Mouse (Mus musculus) adrenal gland, postnatal 4 days (tissue): ENCODE data around the gene Ciart. TPM values are rescaled to one million over a fixed set of nuclear protein-coding genes. Genes with fewer than 3 reads are reported as not detected.
"Not testable (repeated sequence)": the region's sequence is repeated elsewhere in the genome, so short reads cannot be mapped to it uniquely, and the experiment has no call there.

ENCODE experiments used
- DNase-seq, 2 experiments: peaks; one replicate each; pipeline ENCODE4 v3.0.0; 2021 to 2022; ENCODE audit warnings: low spot score in 2 of 2, mixed read lengths in 2 of 2
- long read RNA-seq, 2 experiments: library from polyadenylated mRNA; stranded (forward); transcript quantifications; one replicate each; pipeline ENCODE4 v2.0.0; 2021
- total RNA-seq, 2 experiments: library from RNA; stranded (reverse); gene quantifications; 2 replicates each; pipeline ENCODE4 v1.2.3; 2021

The Ciart gene
- 1 to 10 TPM; 1.7 to 2.2 TPM for total RNA-seq
- long read RNA-seq, experiment 1, partial matches to known transcripts: 0 of 1 reads
- long read RNA-seq, experiment 1, other reads (novel, unspliced or antisense): 1 of 1 reads
- long read RNA-seq, experiment 2: 0 reads

DNA sequence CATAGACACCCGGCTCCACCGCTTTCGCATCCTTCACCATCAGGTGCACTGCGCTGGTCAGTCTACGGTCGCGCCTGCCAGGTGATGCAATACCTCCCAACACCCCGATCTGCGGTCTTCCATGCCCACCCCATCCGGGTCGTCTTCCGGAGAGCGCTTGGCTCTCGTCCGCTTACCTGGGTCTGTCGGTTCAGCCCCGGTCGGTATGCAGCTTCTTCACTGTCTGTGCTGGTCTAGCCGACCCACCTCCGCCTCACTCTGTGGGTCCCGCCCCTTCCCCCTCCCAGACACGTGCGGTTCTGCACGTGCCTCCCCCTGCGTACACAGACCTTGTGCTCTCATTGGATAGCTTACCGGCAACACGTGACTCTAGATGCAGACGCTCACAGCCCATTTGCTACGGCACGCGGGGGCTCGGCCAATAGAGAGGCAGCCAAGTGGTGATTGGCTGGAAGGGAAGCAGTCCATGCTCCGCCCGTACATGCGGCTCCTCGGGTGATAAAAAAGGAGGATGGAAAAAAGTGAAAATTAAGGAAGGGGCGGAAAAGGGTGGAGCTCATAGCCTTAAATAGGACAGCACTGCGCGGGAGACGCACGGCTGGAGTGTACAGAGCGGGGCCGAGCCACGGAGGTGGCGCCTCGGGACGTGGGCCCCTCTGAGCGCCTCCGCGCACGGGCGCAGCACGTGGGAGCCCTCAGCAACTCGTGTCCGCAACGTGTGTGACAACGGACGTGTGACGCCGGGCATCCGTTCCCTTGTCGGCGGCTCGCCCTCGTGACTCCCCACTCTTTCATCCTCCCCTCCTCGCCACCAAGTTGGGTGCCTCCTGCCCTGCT, at the start of gene Ciart:
Ciart (minus strand) TSS at position 273 of the 837 bp plus-strand sequence.
- peak; percentile 80 to 91 for DNase-seq

DNA sequence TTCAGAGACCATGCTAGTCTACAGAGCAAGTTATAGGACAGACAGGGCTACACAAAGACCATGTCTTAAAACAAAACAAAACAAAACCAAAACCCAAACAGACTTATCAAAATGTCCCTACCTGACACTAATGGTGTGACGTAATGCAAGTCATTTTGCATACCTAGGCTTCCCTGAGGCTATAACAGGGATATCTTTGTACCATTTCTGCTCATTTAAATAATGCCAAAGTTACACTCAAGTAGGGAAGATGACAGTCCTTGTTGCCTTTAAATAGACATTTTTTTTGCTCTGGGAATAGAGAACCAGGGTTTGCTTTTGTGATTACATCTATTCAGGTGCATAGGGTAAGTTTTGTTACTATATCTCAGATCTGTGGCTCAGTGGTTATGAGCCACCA, 49.4 kb upstream of the Ciart start:
- no peak for DNase-seq

GRCm38 (mm10) chr3:95930471-95930789, 48.4 kb upstream of the Ciart start:
- DNase-seq: no peak

GRCm38 (mm10) chr3:95929581-95930470, 47.8 kb upstream of the Ciart start:
- DNase-seq: peak; percentile 19 to 27

DNA sequence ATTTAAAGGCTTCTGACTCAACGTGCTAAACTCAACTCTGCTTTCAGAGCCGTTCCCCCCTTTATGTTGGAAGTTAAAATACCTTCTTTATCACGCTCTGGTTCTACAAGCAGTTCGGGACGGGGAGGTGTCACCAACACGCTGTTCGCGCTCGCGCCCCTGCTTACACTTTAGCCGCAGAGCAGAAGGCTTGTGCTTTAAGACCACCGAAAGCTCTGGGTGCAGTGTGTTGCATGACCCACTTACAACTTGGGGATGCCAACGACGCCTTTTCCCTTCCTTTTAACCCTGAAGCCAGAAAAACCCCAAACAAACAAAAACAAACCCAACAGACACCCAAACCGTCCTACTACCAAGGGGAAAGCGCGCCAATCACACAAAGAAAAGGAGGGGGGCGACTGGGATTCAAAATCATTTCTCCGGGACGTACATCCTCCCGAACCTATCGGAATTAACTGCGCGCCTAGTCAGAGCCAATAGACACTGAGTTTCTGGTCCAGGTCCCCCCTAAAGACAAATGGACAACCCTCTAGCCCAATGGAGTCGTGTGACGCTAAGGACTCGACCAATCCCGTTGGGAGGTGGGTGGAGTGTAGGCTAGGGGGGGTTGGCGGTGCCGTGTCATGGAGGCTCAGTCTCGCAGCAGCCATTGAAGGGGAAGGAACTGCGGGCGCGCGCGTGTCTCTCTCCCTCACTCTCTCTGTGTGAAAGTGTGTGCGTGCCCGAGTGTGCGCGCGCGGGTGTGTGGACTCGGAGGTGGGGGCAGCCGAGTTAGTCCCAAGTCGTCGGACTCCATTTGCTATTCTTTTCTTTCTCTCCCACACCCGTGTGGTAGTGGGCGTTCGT, 46.8 kb upstream of the Ciart start, which contains the start of gene Anp32e:
Anp32e (plus strand) TSS at position 589 of the 846 bp plus-strand sequence.
- peak; percentile 91 to 95 for DNase-seq

DNA sequence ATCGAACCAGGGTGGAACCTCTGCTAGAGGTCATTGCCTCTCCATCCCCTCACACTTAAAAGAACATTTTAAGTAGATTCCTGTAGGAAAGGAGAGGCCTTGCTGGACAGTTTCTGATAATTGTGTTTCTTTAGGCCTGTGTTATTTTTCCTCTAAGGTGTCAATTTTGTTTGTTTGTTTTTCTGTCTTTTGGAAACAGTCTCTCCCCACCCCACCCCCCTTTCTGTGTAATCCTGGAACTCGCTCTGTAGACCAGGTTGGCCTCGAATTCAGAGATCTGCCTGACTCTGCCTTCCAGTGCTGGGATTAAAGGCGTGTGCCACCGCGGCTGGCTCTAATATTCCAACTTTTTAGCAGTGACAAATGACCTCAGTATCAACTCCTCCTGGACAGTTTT, 46.2 kb upstream of the Ciart start:
- no peak for DNase-seq

GRCm38 (mm10) chr3:95925087-95925486, 43.0 kb upstream of the Ciart start:
- no peak for DNase-seq

DNA sequence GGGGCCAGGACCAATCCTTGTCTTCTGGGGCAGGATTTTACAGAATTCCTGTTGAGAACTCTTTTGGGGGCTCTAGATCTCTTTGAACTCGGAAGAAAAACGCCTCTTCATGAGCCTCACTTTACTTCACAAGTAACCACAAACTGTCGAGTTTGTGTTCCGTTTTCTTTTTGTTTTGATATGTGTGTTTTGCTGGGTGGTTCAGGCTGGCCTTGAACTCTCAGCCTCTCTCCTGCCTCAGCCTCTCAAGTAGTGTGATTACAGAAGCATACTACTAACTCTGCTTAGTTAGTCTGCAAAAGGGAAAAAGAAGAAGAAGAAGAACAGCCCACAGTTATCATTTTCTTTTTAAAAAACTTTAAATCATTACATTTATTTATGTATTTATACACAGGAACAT, 42.1 kb upstream of the Ciart start:
- DNase-seq: no peak

DNA sequence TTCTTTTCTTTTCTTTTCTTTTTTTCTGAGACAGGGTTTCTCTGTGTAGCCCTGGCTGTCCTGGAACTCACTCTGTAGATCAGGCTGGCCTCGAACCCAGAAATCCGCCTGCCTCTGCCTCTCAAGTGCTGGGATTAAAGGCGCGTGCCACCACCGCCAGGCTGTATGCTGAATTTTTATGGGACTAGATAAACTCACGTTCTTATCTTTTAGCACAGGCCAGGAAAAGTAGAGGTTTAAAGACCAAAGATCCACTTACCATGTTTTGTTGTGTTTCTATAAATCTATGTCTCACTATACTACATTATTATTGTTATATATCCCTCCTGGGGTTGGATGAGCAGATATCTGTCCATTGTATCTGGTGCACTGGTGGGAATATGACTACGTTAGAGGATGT, 41.4 kb upstream of the Ciart start:
- not testable (repeated sequence) for DNase-seq

DNA sequence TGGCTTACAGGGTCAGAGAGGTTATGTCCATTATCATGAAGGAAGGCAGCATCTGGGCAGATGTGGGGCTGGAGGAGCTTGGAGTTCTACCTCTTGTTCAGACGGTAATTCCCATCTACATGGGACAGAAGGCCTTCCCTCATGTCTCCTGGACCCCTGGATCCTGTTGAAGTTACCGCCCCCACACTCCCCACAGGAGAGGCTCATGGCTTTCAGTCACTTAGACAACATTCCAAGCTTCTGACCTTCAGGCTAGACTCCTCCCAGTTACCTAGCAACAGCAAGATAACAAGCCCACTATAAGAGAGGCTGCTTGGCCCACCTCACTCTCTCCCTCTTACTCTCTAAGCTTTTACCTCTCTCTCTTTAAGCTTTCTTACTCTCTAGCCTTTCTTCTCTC, 38.5 kb upstream of the Ciart start:
- not testable (repeated sequence) for DNase-seq

DNA sequence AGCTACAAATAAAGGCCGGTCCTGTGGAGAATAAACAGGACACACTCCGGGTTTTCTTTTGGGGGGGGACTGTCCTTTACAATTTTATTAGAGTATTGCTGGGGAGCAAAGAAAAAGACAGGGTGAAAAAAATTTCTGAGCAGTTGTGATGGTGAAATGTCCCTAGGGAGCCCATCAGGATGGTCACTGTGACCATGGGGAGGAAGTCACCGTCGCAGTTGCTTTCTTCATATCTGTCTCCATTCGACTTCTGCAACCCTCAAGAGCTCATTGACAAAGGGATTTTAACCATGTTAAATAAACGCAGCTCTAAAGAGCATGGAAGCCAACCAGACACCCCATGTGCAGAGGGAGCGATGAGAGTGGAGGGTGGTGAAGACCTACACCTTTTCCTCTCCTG, 34.7 kb upstream of the Ciart start:
- no peak for DNase-seq

- no peak for DNase-seq
Measured at GRCm38 (mm10) chr3:95914706-95915105, 32.7 kb upstream of the Ciart start.

- no peak for DNase-seq
Measured at GRCm38 (mm10) chr3:95907613-95908012, 25.6 kb upstream of the Ciart start.

DNA sequence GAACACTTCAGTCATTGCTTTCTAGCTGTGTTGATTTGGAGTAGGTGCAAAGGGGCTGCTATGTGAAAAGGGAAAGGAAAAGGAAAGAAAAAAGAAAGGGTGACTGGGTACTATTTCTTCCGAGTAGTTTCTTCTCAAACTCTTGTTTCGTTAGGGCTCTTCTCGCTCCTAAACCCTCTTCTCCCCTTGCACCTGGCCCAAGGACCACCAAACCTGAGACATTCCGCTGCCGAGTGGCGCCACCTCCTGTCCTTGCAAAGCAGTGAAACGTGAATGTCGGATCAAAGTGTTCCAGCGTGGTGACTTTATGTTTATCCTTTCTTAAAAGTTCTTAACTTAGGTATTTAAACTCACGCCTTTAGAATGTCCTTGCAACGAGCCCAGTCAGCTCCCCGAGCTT, 24.8 kb upstream of the Ciart start:
- DNase-seq: no peak

DNA sequence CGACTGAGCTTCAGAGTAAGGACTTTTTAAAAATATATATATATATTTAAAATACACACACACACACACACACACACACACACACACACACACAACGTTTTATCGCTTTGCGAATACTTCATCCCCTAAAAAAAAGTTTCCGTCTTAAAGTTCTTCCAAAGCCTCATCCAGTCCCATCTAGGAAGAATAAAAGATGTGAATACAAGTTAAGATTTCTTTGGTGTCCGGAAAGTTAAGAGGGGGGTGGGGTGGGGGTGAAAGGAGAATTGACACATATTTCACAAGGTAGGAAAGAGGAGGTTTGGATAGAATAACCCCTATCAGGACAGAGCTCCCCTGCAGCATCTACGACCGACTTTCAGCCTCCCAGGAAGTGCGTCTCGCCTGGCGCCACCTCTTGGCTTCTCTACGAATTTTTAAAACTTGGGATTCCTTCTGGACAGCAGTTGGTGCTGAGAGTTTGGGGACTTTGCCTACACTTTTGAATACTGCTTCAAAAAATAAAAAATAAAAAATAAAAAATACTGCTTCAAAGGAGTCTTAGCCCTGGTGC, 24.0 kb upstream of the Ciart start:
- no peak for DNase-seq

DNA sequence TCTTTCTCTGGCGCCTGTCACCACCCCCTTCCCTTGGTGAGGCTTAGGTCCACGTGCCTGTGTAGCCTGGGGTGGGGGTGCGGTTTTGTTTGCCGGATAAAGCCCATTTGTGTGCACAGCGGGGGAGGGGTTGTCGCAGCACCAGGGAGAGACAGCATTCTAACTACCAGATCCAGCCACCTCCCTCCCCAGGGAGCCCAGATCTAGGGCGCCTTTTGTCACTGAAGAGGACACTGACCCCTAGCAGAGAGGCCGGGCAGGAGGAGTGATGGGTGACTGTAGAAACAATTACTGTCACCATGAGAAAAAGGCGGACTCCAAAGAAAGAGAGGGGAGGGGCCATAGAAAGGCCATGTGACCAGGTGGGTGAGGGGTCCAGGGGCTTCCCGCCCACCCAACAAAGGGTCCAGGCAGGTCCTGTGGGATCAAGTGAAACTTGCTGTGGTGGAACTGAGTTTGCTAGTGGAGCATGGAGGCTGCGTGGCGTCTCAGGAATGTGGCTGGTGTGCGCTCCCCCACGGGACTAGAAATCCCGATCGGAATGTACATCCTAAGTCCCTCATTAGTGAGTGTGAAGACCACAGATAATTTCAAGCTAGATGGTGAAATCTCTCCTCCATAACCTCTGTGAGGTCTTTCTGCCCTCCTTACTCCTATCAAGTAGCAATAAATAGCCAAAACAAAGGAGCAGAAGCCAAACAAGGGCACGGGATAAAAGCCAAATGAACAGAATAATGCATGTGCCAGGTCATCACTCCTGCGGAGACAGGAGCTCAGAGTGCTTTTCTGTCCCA, 23.3 kb upstream of the Ciart start:
- DNase-seq: no peak

DNA sequence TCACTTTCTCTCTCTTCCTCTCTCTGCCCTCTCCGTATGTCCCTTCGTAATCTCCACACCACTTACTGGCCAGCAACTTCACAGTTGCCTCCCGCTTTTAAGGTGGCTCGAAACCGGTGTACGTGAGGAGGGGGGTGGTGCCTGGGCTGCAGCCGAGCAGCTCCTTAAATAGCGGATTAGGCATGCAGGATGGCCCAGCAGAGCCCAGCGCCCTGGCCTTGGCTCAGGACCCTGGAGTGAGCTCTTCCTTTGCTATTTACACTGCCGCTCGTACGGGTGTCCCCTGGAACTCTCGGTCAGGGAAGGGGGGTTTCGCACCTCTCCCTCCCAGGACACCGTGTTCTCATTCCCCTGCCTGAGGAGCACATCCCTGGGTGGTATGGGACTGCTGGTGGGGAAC, 22.5 kb upstream of the Ciart start, which contains the start of gene Car14:
Car14 (minus strand) TSS at position 124 of the 400 bp plus-strand sequence.
- DNase-seq: no peak

GRCm38 (mm10) chr3:95903753-95904502, 21.9 kb upstream of the Ciart start:
- no peak for DNase-seq

GRCm38 (mm10) chr3:95902643-95903042, 20.6 kb upstream of the Ciart start:
- DNase-seq: no peak
